Mouse (Mus musculus) testis, adult 2 months (tissue): ENCODE results near the gene Tiparp.

Source experiments
- CTCF ChIP-seq: fragments of 200-500 bp; IDR thresholded peaks from 2 replicates; pipeline ENCODE4 v1.5.1; 2012; ENCODE audit warnings: low read depth, mild to moderate bottlenecking, inconsistent platforms, low read length, moderate library complexity; ENCODE audit not compliant: control insufficient read depth, insufficient read depth, insufficient replicate concordance
- POLR2A ChIP-seq: fragments of 200-500 bp; IDR thresholded peaks from 2 replicates; pipeline ENCODE4 v1.6.1; 2012; ENCODE audit warnings: low read depth, mild to moderate bottlenecking, inconsistent platforms, low read length, moderate library complexity; ENCODE audit not compliant: control insufficient read depth

- TF ChIP-seq CTCF (no peak), POLR2A (no peak)
Measured at GRCm38 (mm10) chr3:65581596-65581995, 53.4 kb downstream of the Tiparp start.
